Mouse (Mus musculus): ENCODE measurements at regions not wholly inside any gene's neighbourhood (a gene's known extent, or its start where the extent isn't known, plus 50 kb on each side); places are given as distances from the start of the nearest gene placed in this dataset.
A peak's percentile ranks its signal among the peaks of the same experiment; 100 is the strongest.

GRCm38 (mm10) chr17:14497086-14497485 is 196.9 kb downstream of the Thbs2 start:
- no peak for DNase-seq

- no peak for DNase-seq
These were observed 200.2 kb downstream of the Thbs2 start for GRCm38 (mm10) chr17:14493751-14494320.

- DNase-seq, result no peak
These were observed 201.1 kb downstream of the Thbs2 start for GRCm38 (mm10) chr17:14492936-14493335.

- DNase-seq, result no peak
These were observed 202.4 kb downstream of the Smoc2 start for GRCm38 (mm10) chr17:14481746-14482145.

- DNase-seq, result no peak
These were observed 199.7 kb downstream of the Smoc2 start for GRCm38 (mm10) chr17:14478938-14479505.

- no peak for DNase-seq
These were observed 197.4 kb downstream of the Smoc2 start for GRCm38 (mm10) chr17:14476707-14477106.

GRCm38 (mm10) chr17:14475778-14476647 is 196.7 kb downstream of the Smoc2 start:
- no peak for DNase-seq

GRCm38 (mm10) chr17:14475277-14475676 is 196.0 kb downstream of the Smoc2 start:
- DNase-seq, result no peak

- DNase-seq, result no peak
These were observed 189.6 kb downstream of the Smoc2 start for GRCm38 (mm10) chr17:14468754-14469488.

- DNase-seq, result peak; percentile 3
These were observed 176.0 kb downstream of the Smoc2 start for GRCm38 (mm10) chr17:14455251-14455743.
